Mouse (Mus musculus) forebrain, embryonic 14.5 days (tissue): Measurements from ENCODE around the gene Katnal1. TPM values are rescaled to one million over a fixed set of nuclear protein-coding genes. Genes with fewer than 3 reads are reported as not detected.

ENCODE experiments used
- ATAC-seq: fragments of 200-750 bp; cut with Nextera tagmentation; 2 replicates; pipeline ENCODE4 v1.8.0; 2017; ENCODE audit warnings: mild to moderate bottlenecking, moderate library complexity
- DNase-seq: peaks from one replicate; pipeline ENCODE4 v3.0.0-alpha.2; 2015; ENCODE audit warnings: low spot score
- H3K27ac ChIP-seq: fragments of 300-500 bp; sonication (generic); 2 replicates; pipeline ENCODE4 v1.5.1; 2014; ENCODE audit warnings: low read depth, mild to moderate bottlenecking, control low read depth, low read length, moderate library complexity
- H3K27me3 ChIP-seq: fragments of 300-500 bp; sonication (generic); replicated peaks from 2 replicates; pipeline ENCODE4 v1.6.1; 2014; ENCODE audit warnings: low read length, control low read depth, mixed read lengths; ENCODE audit not compliant: control insufficient read depth, insufficient read depth
- H3K36me3 ChIP-seq: fragments of 300-500 bp; sonication (generic); 2 replicates; pipeline ENCODE4 v1.6.1; 2014; ENCODE audit warnings: low read length, control low read depth; ENCODE audit not compliant: control insufficient read depth, insufficient read depth
- H3K4me1 ChIP-seq: fragments of 300-500 bp; sonication (generic); 2 replicates; pipeline ENCODE4 v1.6.1; 2014; ENCODE audit warnings: antibody characterized with exemption, low read length, control low read depth; ENCODE audit not compliant: control insufficient read depth, insufficient read depth
- H3K4me2 ChIP-seq: fragments of 300-500 bp; sonication (generic); 2 replicates; pipeline ENCODE4 v1.6.1; 2014; ENCODE audit warnings: mild to moderate bottlenecking, control low read depth, low read length
- H3K4me3 ChIP-seq: fragments of 300-500 bp; sonication (generic); 2 replicates; pipeline ENCODE4 v1.5.1; 2014; ENCODE audit warnings: low read depth, low read length, control low read depth
- H3K9ac ChIP-seq: fragments of 300-500 bp; sonication (generic); 2 replicates; pipeline ENCODE4 v1.6.1; 2014; ENCODE audit warnings: mild to moderate bottlenecking, low read length, control low read depth, moderate library complexity
- H3K9me3 ChIP-seq: fragments of 300-500 bp; sonication (generic); replicated peaks from 2 replicates; pipeline ENCODE4 v1.6.1; 2016; ENCODE audit warnings: low read length, control low read depth, mixed read lengths; ENCODE audit not compliant: control insufficient read depth
- WGBS: fragments of 180-500 bp; shearing (Covaris S2); extraction: QIAGEN DNeasy Blood & Tissue Kit; methylation state at CpG from one replicate; pipeline ENCODE4 v1.1.7; 2014; 5-methylcytosine and 5-hydroxymethylcytosine counted together
- polyA plus RNA-seq: library from polyadenylated mRNA; unstranded; fragments of >200 nt; fragmentation: Nextera tagmentation; extraction: Ambion mirVana; gene quantifications from 2 replicates; pipeline ENCODE4 v1.2.1, GENCODE M21; 2014

Gene Katnal1
- polyA plus RNA-seq, 1 experiment from 2014 or later = 30.6 TPM

DNA sequence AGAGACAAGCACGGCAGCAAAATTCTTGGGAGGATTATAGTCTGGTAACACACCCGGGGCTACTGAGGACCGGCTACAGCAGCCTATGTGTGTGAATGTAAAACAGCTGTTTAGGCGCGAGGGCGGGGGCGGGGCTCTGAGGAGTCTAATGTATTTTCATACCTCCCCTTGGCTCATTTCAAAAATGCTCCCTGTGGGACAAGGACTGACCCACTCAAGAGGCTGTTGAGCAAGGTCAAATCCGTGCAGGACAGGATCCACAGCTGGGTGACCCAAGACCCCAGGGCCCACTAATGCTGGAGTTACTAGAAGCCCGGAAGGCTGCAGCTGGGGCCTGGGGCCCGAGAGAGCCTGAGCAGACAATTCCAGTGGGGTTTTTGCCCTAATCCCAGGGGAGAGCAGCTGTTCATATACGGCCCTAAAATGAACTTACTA lies 10.8 kb upstream of the Katnal1 start:
- Histone ChIP-seq H3K36me3 (no peaks in the 10 kb centered on the region), H3K27ac (no peak overlapping the region), H3K4me1 (no peaks in the 10 kb centered on the region), H3K9ac (no peak overlapping the region), H3K9me3 (0 out of 2 replicates have a peak, but pooled peaks cover 4% of the 10 kb centered on the region), H3K4me2 (no peak overlapping the region), H3K4me3 (no peak overlapping the region), H3K27me3 (no peaks in the 10 kb centered on the region)
- ATAC-seq = no peak
- WGBS = 71% methylated on average over 11 of the region's 11 CpGs
- no peak for DNase-seq

GRCm38 (mm10) chr5:148936516-148936951 lies 7.4 kb upstream of the Katnal1 start:
- no peak for ATAC-seq
- 94% methylated on average over 3 of the region's 3 CpGs for WGBS
- Histone ChIP-seq H3K27me3 (no peaks in the 10 kb centered on the region), H3K4me2 (no peak overlapping the region), H3K36me3 (no peaks in the 10 kb centered on the region), H3K9me3 (no peaks in the 10 kb centered on the region), H3K4me3 (no peak overlapping the region), H3K4me1 (no peaks in the 10 kb centered on the region), H3K27ac (no peak overlapping the region), H3K9ac (no peak overlapping the region)
- no peak for DNase-seq

- Histone ChIP-seq H3K4me3 (no peak overlapping the region), H3K9ac (no peak overlapping the region), H3K9me3 (no peaks in the 10 kb centered on the region), H3K4me1 (no peaks in the 10 kb centered on the region), H3K36me3 (no peaks in the 10 kb centered on the region), H3K27me3 (no peaks in the 10 kb centered on the region), H3K4me2 (no peak overlapping the region), H3K27ac (no peak overlapping the region)
- DNase-seq (no peak), ATAC-seq (no peak)
- 89% methylated on average over 6 of the region's 6 CpGs for WGBS
These were observed 6.8 kb upstream of the Katnal1 start for GRCm38 (mm10) chr5:148935871-148936270.

GRCm38 (mm10) chr5:148935071-148935821 lies 6.1 kb upstream of the Katnal1 start:
- no peak for ATAC-seq
- no peak overlapping the region for H3K9ac ChIP-seq
- H3K27me3 ChIP-seq = no peaks in the 10 kb centered on the region
- H3K27ac ChIP-seq = no peak overlapping the region
- DNase-seq = no peak
- H3K9me3 ChIP-seq = no peaks in the 10 kb centered on the region
- no peaks in the 10 kb centered on the region for H3K4me1 ChIP-seq
- H3K4me3 ChIP-seq = no peak overlapping the region
- WGBS = 45% methylated on average over 7 of the region's 7 CpGs
- no peak overlapping the region for H3K4me2 ChIP-seq
- no peaks in the 10 kb centered on the region for H3K36me3 ChIP-seq

- Histone ChIP-seq H3K27me3 (no peaks in the 10 kb centered on the region), H3K27ac (no peak overlapping the region), H3K4me2 (no peak overlapping the region), H3K9me3 (no peaks in the 10 kb centered on the region), H3K36me3 (no peaks in the 10 kb centered on the region), H3K9ac (no peak overlapping the region), H3K4me3 (no peak overlapping the region), H3K4me1 (no peaks in the 10 kb centered on the region)
- WGBS = 38% methylated on average over 6 of the region's 6 CpGs
- no peak for DNase-seq
- ATAC-seq = peak; percentile 44; the same call in 1 of the 2 replicates
These were observed 5.3 kb upstream of the Katnal1 start for GRCm38 (mm10) chr5:148934457-148934856.

DNA sequence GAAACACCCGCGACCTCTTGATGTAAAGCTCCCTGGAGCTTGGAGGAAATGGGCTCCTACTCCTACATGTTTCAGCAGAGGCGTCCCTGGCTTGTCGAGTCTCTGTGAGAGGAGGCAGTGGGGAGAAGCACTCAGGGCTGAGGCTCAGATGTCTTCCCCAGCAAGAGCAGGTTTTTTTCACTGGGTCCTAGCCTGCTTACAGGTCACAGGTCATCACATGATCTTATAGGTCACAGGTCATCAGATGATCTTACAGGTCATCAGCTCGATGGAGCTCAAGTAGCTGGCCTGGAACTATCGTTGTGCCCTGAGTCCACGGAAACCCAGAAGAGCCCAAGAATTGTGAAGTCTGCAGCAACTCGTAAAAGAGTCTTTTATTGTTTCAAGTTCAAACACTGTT lies 4.6 kb upstream of the Katnal1 start:
- Histone ChIP-seq H3K4me3 (no peak overlapping the region), H3K9ac (no peak overlapping the region)

GRCm38 (mm10) chr5:148931301-148931700 lies 2.2 kb upstream of the Katnal1 start:
- Histone ChIP-seq H3K4me3 (no peak overlapping the region), H3K4me1 (peaks cover 5% of the 10 kb centered on the region), H3K36me3 (no peaks in the 10 kb centered on the region), H3K9ac (no peak overlapping the region), H3K4me2 (no peak overlapping the region), H3K9me3 (no peaks in the 10 kb centered on the region), H3K27me3 (no peaks in the 10 kb centered on the region), H3K27ac (no peak overlapping the region)
- DNase-seq (no peak), ATAC-seq (no peak)
- WGBS = 91% methylated on average over 1 of the region's 1 CpGs

More for the DNA sequence above, 4.6 kb upstream of the Katnal1 start:
- Histone ChIP-seq H3K4me2 (no peak overlapping the region), H3K27me3 (no peaks in the 10 kb centered on the region), H3K27ac (no peak overlapping the region), H3K36me3 (no peaks in the 10 kb centered on the region), H3K9me3 (no peaks in the 10 kb centered on the region), H3K4me1 (no peaks in the 10 kb centered on the region)
- DNase-seq = no peak
- ATAC-seq = no peak
- 79% methylated on average over 8 of the region's 8 CpGs for WGBS

GRCm38 (mm10) chr5:148928382-148929115 lies 571 bp downstream of the Katnal1 start:
- Histone ChIP-seq H3K9me3 (no peaks in the 10 kb centered on the region), H3K4me3 (peak overlapping the region; percentile 70), H3K4me1 (peaks cover 5% of the 10 kb centered on the region), H3K36me3 (no peaks in the 10 kb centered on the region), H3K27ac (peak overlapping the region; percentile 95), H3K4me2 (peak overlapping the region; percentile 73), H3K9ac (peak overlapping the region; percentile 92), H3K27me3 (no peaks in the 10 kb centered on the region)
- peak; percentile 99 for ATAC-seq
- peak; percentile 99 for DNase-seq
- under 1% methylated on average over 69 of the region's 69 CpGs for WGBS
